Mouse (Mus musculus): ENCODE measurements around the gene Ext2. TPM values are rescaled to one million over a fixed set of nuclear protein-coding genes. Genes with fewer than 3 reads are reported as not detected.

The Ext2 gene
- polyA plus RNA-seq, 1 experiment from 2014 or later: 22.6 TPM

GRCm38 (mm10) chr2:93858845-93859244, 36.5 kb upstream of the Ext2 start:
- Histone ChIP-seq H3K4me2 (ENCODE audit: low read depth, low read length) (no peak overlapping the region), H3K9me3 (ENCODE audit: low read length) (no peaks in the 10 kb centered on the region), H3K4me3 (ENCODE audit: low read depth, low read length) (no peak overlapping the region), H3K4me1 (ENCODE audit: insufficient read depth) (no peaks in the 10 kb centered on the region), H3K9ac (replicated peaks) (no peak overlapping the region), H3K27me3 (ENCODE audit: insufficient read depth, low read length) (no peaks in the 10 kb centered on the region), H3K36me3 (replicated peaks; ENCODE audit: insufficient read depth, low read length) (no peaks in the 10 kb centered on the region), H3K27ac (ENCODE audit: low read depth) (no peak overlapping the region)
- 67% methylated on average over 12 of the region's 12 CpGs for WGBS (ENCODE audit: insufficient replicate concordance)
- no peak for TF ChIP-seq CTCF (IDR thresholded peaks at IDR 0.05; ENCODE audit: low read depth)
- TF ChIP-seq EP300 (IDR thresholded peaks at IDR 0.05; ENCODE audit: low read depth): no peak
- ATAC-seq (no peak), DNase-seq (no peak)

- Histone ChIP-seq H3K27me3 (ENCODE audit: insufficient read depth, low read length) (no peaks in the 10 kb centered on the region), H3K4me2 (ENCODE audit: low read depth, low read length) (no peak overlapping the region), H3K4me3 (ENCODE audit: low read depth, low read length) (no peak overlapping the region), H3K9ac (replicated peaks) (no peak overlapping the region), H3K27ac (ENCODE audit: low read depth) (no peak overlapping the region), H3K36me3 (replicated peaks; ENCODE audit: insufficient read depth, low read length) (no peaks in the 10 kb centered on the region), H3K9me3 (ENCODE audit: low read length) (no peaks in the 10 kb centered on the region), H3K4me1 (ENCODE audit: insufficient read depth) (peaks cover 8% of the 10 kb centered on the region; the same call in 1 of the 2 replicates)
- ATAC-seq: no peak
- TF ChIP-seq EP300 (IDR thresholded peaks at IDR 0.05; ENCODE audit: low read depth): no peak
- no peak for TF ChIP-seq CTCF (IDR thresholded peaks at IDR 0.05; ENCODE audit: low read depth)
- no peak for DNase-seq
- WGBS (ENCODE audit: insufficient replicate concordance): 82% methylated on average over 1 of the region's 1 CpGs
These were observed 28.9 kb upstream of the Ext2 start for GRCm38 (mm10) chr2:93851303-93851702.

- H3K4me3 ChIP-seq (ENCODE audit: low read depth, low read length): peak overlapping the region; percentile 72
- TF ChIP-seq EP300 (IDR thresholded peaks at IDR 0.05; ENCODE audit: low read depth) (no peak), CTCF (IDR thresholded peaks at IDR 0.05; ENCODE audit: low read depth) (no peak)
- H3K36me3 ChIP-seq (replicated peaks; ENCODE audit: insufficient read depth, low read length): no peaks in the 10 kb centered on the region; the same call in 1 of the 2 replicates
- no peaks in the 10 kb centered on the region for H3K9me3 ChIP-seq (ENCODE audit: low read length)
- DNase-seq (no peak), ATAC-seq (no peak)
- H3K4me2 ChIP-seq (ENCODE audit: low read depth, low read length): peak overlapping the region; percentile 93
- no peak overlapping the region for H3K27ac ChIP-seq (ENCODE audit: low read depth)
- peaks cover 8% of the 10 kb centered on the region; the same call in 1 of the 2 replicates for H3K4me1 ChIP-seq (ENCODE audit: insufficient read depth)
- WGBS (ENCODE audit: insufficient replicate concordance): 23% methylated on average over 13 of the region's 13 CpGs
- H3K9ac ChIP-seq (replicated peaks): no peak overlapping the region
- no peaks in the 10 kb centered on the region for H3K27me3 ChIP-seq (ENCODE audit: insufficient read depth, low read length)
These were observed 28.1 kb upstream of the Ext2 start for GRCm38 (mm10) chr2:93850317-93850944.

GRCm38 (mm10) chr2:93849505-93850089, 27.2 kb upstream of the Ext2 start, which contains the start of gene Accs:
Gene Accs (minus strand): TSS chr2:93849943.
- H3K27ac ChIP-seq (ENCODE audit: low read depth): peak within 1 kb of the TSS; percentile 70
- peak; percentile 73 for DNase-seq
- H3K9me3 ChIP-seq (ENCODE audit: low read length): no peaks in the 10 kb centered on the region
- peak within 1 kb of the TSS; percentile 75 for H3K9ac ChIP-seq (replicated peaks)
- ATAC-seq: peak; percentile 80
- H3K36me3 ChIP-seq (replicated peaks; ENCODE audit: insufficient read depth, low read length): no peaks in the 10 kb centered on the region; the same call in 1 of the 2 replicates
- peak within 1 kb of the TSS; percentile 93 for H3K4me2 ChIP-seq (ENCODE audit: low read depth, low read length)
- WGBS (ENCODE audit: insufficient replicate concordance): under 1% methylated on average over 28 of the region's 28 CpGs
- H3K27me3 ChIP-seq (ENCODE audit: insufficient read depth, low read length): no peaks in the 10 kb centered on the region
- TF ChIP-seq CTCF (IDR thresholded peaks at IDR 0.05; ENCODE audit: low read depth) (peak; percentile 62), EP300 (IDR thresholded peaks at IDR 0.05; ENCODE audit: low read depth) (no peak)
- peaks cover 8% of the 10 kb centered on the region; the same call in 1 of the 2 replicates for H3K4me1 ChIP-seq (ENCODE audit: insufficient read depth)
- H3K4me3 ChIP-seq (ENCODE audit: low read depth, low read length): peak within 1 kb of the TSS; percentile 72

GRCm38 (mm10) chr2:93841349-93841748, 19.0 kb upstream of the Ext2 start:
- no peak for TF ChIP-seq CTCF (IDR thresholded peaks at IDR 0.05; ENCODE audit: low read depth)
- TF ChIP-seq EP300 (IDR thresholded peaks at IDR 0.05; ENCODE audit: low read depth): no peak
- Histone ChIP-seq H3K27ac (ENCODE audit: low read depth) (no peak overlapping the region), H3K4me1 (ENCODE audit: insufficient read depth) (no peaks in the 10 kb centered on the region), H3K4me3 (ENCODE audit: low read depth, low read length) (no peak overlapping the region), H3K36me3 (replicated peaks; ENCODE audit: insufficient read depth, low read length) (peaks cover 3% of the 10 kb centered on the region; the same call in 1 of the 2 replicates), H3K4me2 (ENCODE audit: low read depth, low read length) (no peak overlapping the region), H3K9me3 (ENCODE audit: low read length) (no peaks in the 10 kb centered on the region), H3K9ac (replicated peaks) (no peak overlapping the region), H3K27me3 (ENCODE audit: insufficient read depth, low read length) (no peaks in the 10 kb centered on the region)
- WGBS (ENCODE audit: insufficient replicate concordance): 72% methylated on average over 3 of the region's 3 CpGs
- no peak for DNase-seq
- ATAC-seq: no peak

- Histone ChIP-seq H3K4me1 (ENCODE audit: insufficient read depth) (no peaks in the 10 kb centered on the region), H3K4me2 (ENCODE audit: low read depth, low read length) (no peak overlapping the region), H3K36me3 (replicated peaks; ENCODE audit: insufficient read depth, low read length) (0 out of 2 replicates have a peak, but pooled peaks cover 3% of the 10 kb centered on the region), H3K9me3 (ENCODE audit: low read length) (no peaks in the 10 kb centered on the region), H3K27me3 (ENCODE audit: insufficient read depth, low read length) (no peaks in the 10 kb centered on the region), H3K9ac (replicated peaks) (no peak overlapping the region), H3K27ac (ENCODE audit: low read depth) (no peak overlapping the region), H3K4me3 (ENCODE audit: low read depth, low read length) (no peak overlapping the region)
- TF ChIP-seq EP300 (IDR thresholded peaks at IDR 0.05; ENCODE audit: low read depth) (no peak), CTCF (IDR thresholded peaks at IDR 0.05; ENCODE audit: low read depth) (no peak)
- 79% methylated on average over 6 of the region's 6 CpGs for WGBS (ENCODE audit: insufficient replicate concordance)
- no peak for DNase-seq
- ATAC-seq: no peak
These were observed 17.7 kb upstream of the Ext2 start for GRCm38 (mm10) chr2:93840109-93840508.

Data from liver, postnatal 0 days (tissue).